Mouse (Mus musculus) left cerebral cortex, postnatal 36 days (tissue): ENCODE measurements around the gene Pym1. TPM values are rescaled to one million over a fixed set of nuclear protein-coding genes. Genes with fewer than 3 reads are reported as not detected.
A peak's percentile ranks its signal among the peaks of the same experiment; 100 is the strongest.

Experiments used
- DNase-seq, 2 experiments: peaks; one replicate each; pipeline ENCODE4 v3.0.0; 2021 to 2022; ENCODE audit warnings: low spot score in 2 of 2, mixed read lengths in 1 of 2
- intact Hi-C: fragments of 180-260 bp; cut with DNase I; formaldehyde crosslinking; loops from one replicate; pipeline ENCODE4 v1.15.1; 2025
- total RNA-seq, 2 experiments: library from RNA; stranded (reverse); gene quantifications; 2 replicates each; pipeline ENCODE4 v1.2.3; 2021

Gene Pym1
- total RNA-seq, 2 experiments from 2014 or later: 27.7 to 31.8 TPM

GRCm38 (mm10) chr10:128803361-128803760 lies 55.7 kb downstream of the Pym1 start:
- intact Hi-C loops: no loop called here
- no peak for DNase-seq

GRCm38 (mm10) chr10:128803771-128804270 lies 56.1 kb downstream of the Pym1 start, which contains the start of gene Dnajc14:
TSS of gene Dnajc14 (plus strand) at chr10:128804062.
- intact Hi-C loops: no loop called here
- peak; percentile 68 to 70 for DNase-seq

GRCm38 (mm10) chr10:128804271-128805091 lies 56.8 kb downstream of the Pym1 start, which contains the start of gene Tmem198b:
TSS of gene Tmem198b (minus strand) at chr10:128804370.
- peak; percentile 68 to 78 for DNase-seq
- intact Hi-C loops: loop anchor here (1.0 kb wide), 2 partner anchors 17 to 56 kb away; partner anchors contain the start of gene Ormdl2

GRCm38 (mm10) chr10:128805092-128806000 lies 57.7 kb downstream of the Pym1 start:
- intact Hi-C loops: loop anchor here (1.0 kb wide), 2 partner anchors 16 to 57 kb away; partner anchors contain the start of gene Ormdl2
- DNase-seq: peak; percentile 94 to 95

- DNase-seq: no peak
- intact Hi-C loops: no loop called here
Observed at GRCm38 (mm10) chr10:128806086-128806485, 58.4 kb downstream of the Pym1 start.

- DNase-seq: no peak
- intact Hi-C loops: no loop called here
Observed at GRCm38 (mm10) chr10:128807018-128807417, 59.3 kb downstream of the Pym1 start.

Other genes with a start within 250 kb of the Pym1 start
- 10 to 100 TPM; 26.3 to 27.0 TPM for gene Myl6b, start 249.2 kb upstream of the Pym1 start, total RNA-seq
- gene Esyt1, start 222.0 kb upstream of the Pym1 start, total RNA-seq: 1 to 10 TPM; 8.5 to 9.0 TPM
- 10 to 100 TPM; 14.2 to 15.0 TPM for gene Zc3h10, start 200.1 kb upstream of the Pym1 start, total RNA-seq
- 1,000 to 10,000 TPM; 1,491 to 1,683 TPM for gene Rpl41, start 198.6 kb upstream of the Pym1 start, total RNA-seq
- 10 to 100 TPM; 58.2 to 59.3 TPM for gene Pa2g4, start 181.9 kb upstream of the Pym1 start, total RNA-seq
- 1 to 10 TPM; 6.5 to 9.4 TPM for gene Erbb3, start 158.2 kb upstream of the Pym1 start, total RNA-seq
- gene Rps26, start 121.1 kb upstream of the Pym1 start, total RNA-seq: 100 to 1,000 TPM; 245 to 252 TPM
- gene Ikzf4, start 101.9 kb upstream of the Pym1 start, total RNA-seq: 10 to 100 TPM; 10.2 to 19.0 TPM
- 10 to 100 TPM; 12.0 to 12.6 TPM for gene Suox, start 73.8 kb upstream of the Pym1 start, total RNA-seq
- 100 to 1,000 TPM; 129 to 134 TPM for gene Rab5b, start 51.6 kb upstream of the Pym1 start, total RNA-seq
- under 1 TPM; 0.48 to 0.79 TPM for gene Pmel, start 43.7 kb upstream of the Pym1 start, total RNA-seq
- gene Cdk2, start 42.9 kb upstream of the Pym1 start, total RNA-seq: 1 to 10 TPM; 2.1 to 2.6 TPM
- 1 to 10 TPM; 5.6 to 7.8 TPM for gene Dgka, start 3.0 kb upstream of the Pym1 start, total RNA-seq
- under 1 TPM; 0.50 to 0.76 TPM for gene Mmp19, start 43.0 kb downstream of the Pym1 start, total RNA-seq
- gene Dnajc14, start 56.2 kb downstream of the Pym1 start, total RNA-seq: 10 to 100 TPM; 65.0 to 66.9 TPM
- 1 to 10 TPM; 8.4 to 8.5 TPM for gene Tmem198b, start 56.5 kb downstream of the Pym1 start, total RNA-seq
- 10 to 100 TPM; 32.9 to 40.9 TPM for gene Sarnp, start 69.4 kb downstream of the Pym1 start, total RNA-seq
- 1 to 10 TPM; 7.1 to 7.7 TPM for gene Ormdl2, start 73.8 kb downstream of the Pym1 start, total RNA-seq
- gene Gdf11, start 143.8 kb downstream of the Pym1 start, total RNA-seq: 10 to 100 TPM; 12.6 to 14.7 TPM
- 10 to 100 TPM; 59.5 to 64.6 TPM for gene Cd63, start 153.1 kb downstream of the Pym1 start, total RNA-seq
- gene Rdh5, start 175.0 kb downstream of the Pym1 start, total RNA-seq: 1 to 10 TPM; 6.7 to 7.0 TPM
- 10 to 100 TPM; 85.2 to 95.4 TPM for gene Bloc1s1, start 176.1 kb downstream of the Pym1 start, total RNA-seq
- 10 to 100 TPM; 13.0 to 16.5 TPM for gene Itga7, start 185.9 kb downstream of the Pym1 start, total RNA-seq
- not detected for gene Mettl7b, start 213.1 kb downstream of the Pym1 start, total RNA-seq
- gene Olfr9, start 241.5 kb downstream of the Pym1 start, total RNA-seq: not detected